Mouse (Mus musculus) brain, embryonic 18.5 days (tissue): ENCODE data around the gene Tarbp2.

Experiments used
- DNase-seq: peaks from one replicate; pipeline ENCODE4 v3.0.0-alpha.2; 2012; ENCODE audit warnings: low read depth, low spot score

Gene Tarbp2

DNA sequence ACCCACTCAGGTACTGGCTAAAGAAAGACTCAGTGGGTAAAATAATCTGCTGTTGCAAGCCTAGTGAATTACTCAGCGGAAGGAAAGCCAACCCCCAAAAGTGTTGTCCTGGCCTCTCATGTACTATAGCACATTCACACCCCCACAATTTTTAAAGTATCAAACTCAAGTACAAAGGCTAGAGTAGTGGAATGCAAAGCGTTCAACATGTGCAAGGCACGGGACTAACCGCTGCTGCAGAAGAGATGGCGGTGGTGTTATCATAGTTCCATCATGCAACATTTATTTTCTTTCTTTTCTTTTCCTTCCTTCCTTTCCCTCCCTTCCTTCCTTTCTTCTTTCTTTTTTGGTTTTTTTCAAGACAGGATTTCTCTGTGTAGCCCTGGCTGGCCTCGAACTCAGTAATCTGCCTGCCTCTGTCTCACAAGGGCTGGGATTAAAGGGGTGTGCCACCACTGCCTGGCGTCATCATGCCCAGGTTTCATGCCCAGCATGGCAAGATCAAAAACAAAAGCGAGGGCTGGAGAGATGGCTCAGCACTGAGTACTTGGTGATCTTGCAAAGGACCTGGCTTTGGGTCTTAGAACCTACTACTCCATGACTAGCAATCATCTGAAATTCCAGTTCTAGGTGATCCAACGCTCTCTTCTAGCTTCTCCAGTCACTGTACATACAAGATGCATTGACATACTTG is 12.1 kb upstream of the Tarbp2 start:
- no peak for DNase-seq

- DNase-seq = no peak
Measured at GRCm38 (mm10) chr15:102506464-102506830, 11.5 kb upstream of the Tarbp2 start.

GRCm38 (mm10) chr15:102506864-102507263 is 11.1 kb upstream of the Tarbp2 start:
- DNase-seq = no peak

- no peak for DNase-seq
Measured at GRCm38 (mm10) chr15:102507561-102507960, 10.4 kb upstream of the Tarbp2 start.

GRCm38 (mm10) chr15:102508336-102508735 is 9.7 kb upstream of the Tarbp2 start:
- no peak for DNase-seq

GRCm38 (mm10) chr15:102510110-102510509 is 7.9 kb upstream of the Tarbp2 start:
- DNase-seq = no peak

GRCm38 (mm10) chr15:102510590-102511284 is 7.3 kb upstream of the Tarbp2 start:
- DNase-seq = peak; percentile 77

- no peak for DNase-seq
Measured at GRCm38 (mm10) chr15:102511285-102511833, 6.6 kb upstream of the Tarbp2 start.

GRCm38 (mm10) chr15:102512010-102512409 is 6.0 kb upstream of the Tarbp2 start:
- DNase-seq = no peak

GRCm38 (mm10) chr15:102512471-102512870 is 5.5 kb upstream of the Tarbp2 start:
- no peak for DNase-seq

DNA sequence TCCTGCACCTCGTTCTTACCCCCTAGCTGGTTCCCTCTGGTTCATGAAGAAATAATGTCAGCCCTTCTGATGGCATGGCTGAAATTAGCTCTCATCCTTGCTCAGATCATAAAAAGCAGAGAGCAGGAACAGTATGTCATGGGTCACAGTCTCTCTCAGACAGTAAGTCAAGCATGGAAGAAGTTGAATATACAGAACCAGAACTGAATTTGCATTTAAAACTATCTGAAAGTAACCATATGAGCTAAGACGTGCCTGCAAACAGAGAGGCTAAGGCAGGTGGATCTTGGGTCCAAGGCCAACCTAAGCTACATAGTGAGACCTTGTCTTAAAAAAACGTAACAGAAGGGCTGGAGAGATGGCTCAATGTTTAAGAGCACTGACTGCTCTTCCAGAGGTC is 5.0 kb upstream of the Tarbp2 start:
- no peak for DNase-seq

DNA sequence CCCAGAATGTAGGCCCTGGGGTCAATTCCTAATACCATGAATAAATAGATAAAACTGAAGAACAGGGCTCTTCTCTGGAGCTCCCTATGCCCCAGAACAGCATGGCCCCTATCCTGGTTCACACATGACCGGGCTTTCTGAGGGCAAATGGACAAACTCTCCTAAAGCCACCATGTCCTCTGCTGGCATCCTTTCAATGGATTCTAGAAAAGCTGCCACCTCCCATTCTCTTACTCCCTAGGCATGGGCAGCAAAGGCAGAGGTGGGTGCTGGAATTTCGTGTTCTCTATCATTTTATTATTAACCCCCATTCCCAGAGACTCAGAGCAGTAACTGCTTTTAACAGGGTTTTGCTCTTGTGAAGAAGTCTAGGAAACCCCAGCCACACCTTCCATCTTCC is 2.7 kb upstream of the Tarbp2 start:
- DNase-seq = no peak

DNA sequence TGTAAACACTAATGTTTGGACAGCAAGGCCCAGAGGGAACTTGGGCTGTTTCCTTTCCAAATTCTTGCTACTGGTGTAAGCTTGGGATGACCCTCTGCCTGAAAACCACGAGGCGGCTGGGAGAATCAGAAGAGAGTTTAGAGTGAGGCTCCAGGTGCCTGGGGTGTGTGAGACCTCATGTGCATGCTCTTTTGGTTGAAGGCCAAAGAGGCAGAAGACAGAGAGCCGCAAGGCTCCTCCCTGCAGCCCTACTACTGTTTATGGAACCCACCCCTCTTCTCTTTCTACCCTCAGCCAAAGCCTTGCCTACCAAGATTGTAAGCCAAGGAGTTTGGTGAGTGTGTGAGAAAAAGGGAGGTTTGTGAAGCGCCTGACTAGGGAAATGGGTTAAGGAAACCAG is 2.2 kb upstream of the Tarbp2 start:
- DNase-seq = no peak

DNA sequence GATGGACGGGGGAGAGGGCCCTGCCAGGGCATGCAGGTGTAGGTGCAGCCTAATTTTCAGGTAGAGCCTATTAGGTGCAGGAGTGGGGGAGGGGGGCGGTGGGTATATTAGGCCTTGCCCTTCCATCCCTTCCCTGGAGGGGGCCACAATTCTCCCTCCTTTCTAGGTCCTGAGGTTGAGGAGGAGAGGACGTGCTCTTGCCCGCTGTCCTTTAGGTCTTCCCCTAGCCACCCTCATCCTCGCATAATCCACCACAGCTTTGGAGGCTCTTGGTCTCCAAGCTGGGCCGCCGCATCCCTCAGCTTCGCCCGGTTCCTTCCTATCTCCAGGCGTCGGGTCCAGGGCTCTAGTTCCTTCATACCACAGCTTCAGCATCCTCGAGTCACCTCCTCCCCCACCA is 1.7 kb upstream of the Tarbp2 start:
- no peak for DNase-seq

DNA sequence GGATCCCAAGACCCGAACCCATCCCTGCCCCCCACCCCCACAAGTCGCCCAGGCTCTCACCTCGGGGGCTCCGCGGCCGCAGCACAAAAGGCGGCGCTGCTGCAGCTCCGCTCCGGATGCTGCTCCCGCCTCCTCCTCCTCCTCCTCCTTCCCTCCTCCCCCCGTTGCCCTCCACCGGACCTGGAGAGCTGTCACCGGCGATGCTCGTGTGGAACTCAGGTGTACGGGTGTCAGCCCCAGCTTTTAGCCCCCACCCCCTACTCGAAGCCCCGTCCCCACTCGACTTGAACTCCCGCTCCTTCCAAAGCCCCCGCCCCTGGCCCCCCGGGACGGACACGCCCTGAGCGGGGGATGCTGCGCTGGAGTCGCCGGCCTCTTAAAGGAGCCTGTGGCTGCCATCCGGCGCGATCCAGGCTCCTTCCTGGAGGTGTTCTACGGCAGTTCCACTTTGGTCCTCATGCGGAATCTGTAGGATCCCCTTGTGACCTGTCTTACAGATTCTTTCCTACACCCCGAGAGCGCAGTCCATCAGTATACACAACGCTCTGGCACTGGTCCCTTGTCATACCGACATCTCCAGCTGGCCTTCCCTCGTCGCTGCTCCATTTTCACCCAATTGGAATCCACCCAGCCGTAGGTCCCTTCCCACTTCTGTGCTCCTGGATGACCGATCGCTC is 1.1 kb upstream of the Tarbp2 start, which contains the start of gene Map3k12:
TSS of gene Map3k12 (minus strand) at position 337 of the 677 bp plus-strand sequence.
- no peak for DNase-seq

DNA sequence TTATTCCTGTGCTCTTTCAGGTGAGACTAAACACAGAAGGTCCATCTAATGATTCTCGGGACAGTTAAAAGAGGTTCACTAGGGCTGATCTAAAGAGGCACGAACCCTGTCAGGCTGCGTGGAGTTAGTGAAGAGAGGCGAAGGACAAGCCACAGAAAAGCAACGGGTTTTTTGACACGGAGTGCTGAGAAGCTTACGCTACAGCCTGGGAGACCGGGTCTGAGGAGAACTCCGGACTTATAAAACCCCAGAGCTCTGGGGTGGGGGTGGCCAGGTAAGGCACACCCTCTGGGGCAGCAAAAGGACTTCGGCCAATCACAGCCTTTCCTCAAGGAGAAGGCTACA is 389 bp upstream of the Tarbp2 start:
- no peak for DNase-seq

GRCm38 (mm10) chr15:102518859-102519201 is 838 bp downstream of the Tarbp2 start:
- no peak for DNase-seq

DNA sequence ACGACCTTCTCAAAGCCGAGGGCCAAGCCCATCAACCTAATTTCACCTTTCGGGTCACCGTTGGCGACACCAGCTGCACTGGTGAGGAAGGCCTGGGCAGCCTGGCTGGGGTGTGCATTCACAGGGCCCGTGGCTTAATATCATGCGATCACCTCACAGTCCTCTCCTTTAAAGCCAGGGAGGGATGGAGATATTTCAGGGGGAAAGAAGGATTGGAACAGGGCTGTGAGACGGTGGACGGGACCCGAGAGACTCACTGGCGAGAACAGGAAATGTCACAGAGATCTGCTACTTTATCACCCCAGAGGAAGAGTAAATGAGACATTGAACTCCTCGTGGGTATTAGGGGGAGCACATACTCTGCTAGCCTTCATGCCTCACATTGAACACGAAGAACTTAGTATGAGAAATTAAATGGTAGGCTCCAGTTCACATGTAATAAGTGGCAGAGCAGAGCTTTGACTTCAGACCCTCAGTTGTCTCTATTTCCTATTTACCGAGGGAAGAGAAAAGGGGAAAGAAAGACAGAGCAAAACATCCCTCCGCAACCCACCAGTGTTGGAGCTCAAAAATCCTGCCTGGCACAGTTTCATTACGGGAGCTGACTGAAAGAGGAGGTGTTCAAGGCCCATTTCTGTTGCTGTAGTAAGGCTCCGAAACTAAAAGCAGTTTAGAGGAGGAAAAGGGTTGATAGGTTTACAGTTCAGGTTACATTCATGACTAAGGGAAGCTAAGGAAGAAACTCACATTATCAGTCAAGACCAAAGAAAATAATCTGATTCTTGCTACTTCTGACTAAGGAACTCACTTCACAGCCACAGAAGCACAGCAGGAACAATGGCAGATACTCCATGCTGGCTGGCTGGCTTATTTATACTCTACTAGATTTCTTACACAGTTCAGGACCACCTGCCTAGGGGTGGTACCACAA is 1.5 kb downstream of the Tarbp2 start:
- no peak for DNase-seq

GRCm38 (mm10) chr15:102520416-102520815 is 2.4 kb downstream of the Tarbp2 start:
- DNase-seq = no peak

- DNase-seq = no peak
Measured at GRCm38 (mm10) chr15:102521480-102521879, 3.5 kb downstream of the Tarbp2 start.

GRCm38 (mm10) chr15:102524892-102525485 is 7.0 kb downstream of the Tarbp2 start, which contains the start of gene Npff:
Gene Npff (minus strand): TSS chr15:102524942.
- no peak for DNase-seq
